Mouse (Mus musculus) urinary bladder, postnatal 4 days (tissue): ENCODE data around the gene Armc3.

Experiments
- DNase-seq, 2 experiments: peaks; one replicate each; pipeline ENCODE4 v3.0.0; 2021 to 2022; ENCODE audit warnings: low spot score in 2 of 2

The Armc3 gene

DNA sequence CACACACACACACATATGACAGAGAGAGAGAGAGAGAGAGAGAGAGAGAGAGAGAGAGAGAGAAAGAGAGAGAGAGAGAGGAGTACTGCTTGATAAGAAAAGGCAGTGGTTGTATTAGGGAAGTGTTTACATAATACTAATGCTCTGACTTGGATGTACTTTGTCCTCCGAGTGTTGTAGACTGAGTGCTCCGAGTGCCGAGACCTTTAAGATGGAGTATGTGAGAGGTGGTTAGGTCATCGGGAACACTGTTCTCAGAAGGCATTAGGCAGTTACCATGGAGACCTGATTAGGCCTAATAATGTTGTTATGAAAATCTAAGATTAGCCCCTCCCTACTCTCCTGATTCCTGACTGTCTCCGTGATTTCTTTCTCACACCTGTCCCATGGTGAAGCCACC, 151.1 kb downstream of the Armc3 start:
- no peak for DNase-seq

GRCm38 (mm10) chr2:19351615-19352253, 152.6 kb downstream of the Armc3 start:
- DNase-seq = no peak

GRCm38 (mm10) chr2:19353158-19353557, 154.1 kb downstream of the Armc3 start:
- no peak for DNase-seq
